Mouse (Mus musculus) C2C12 (cell line): ENCODE measurements at regions not wholly inside any gene's neighbourhood (a gene's known extent, or its start where the extent isn't known, plus 50 kb on each side); places are given as distances from the start of the nearest gene placed in this dataset.
"Not testable (repeated sequence)": the region's sequence is repeated elsewhere in the genome, so short reads cannot be mapped to it uniquely, and the experiment has no call there.

ENCODE experiments used
- CTCF ChIP-seq: IDR thresholded peaks from one replicate; pipeline ENCODE4 v1.5.1; 2011; ENCODE audit not compliant: control insufficient read depth, insufficient read depth, insufficient read length
- MAX ChIP-seq: IDR thresholded peaks from one replicate; pipeline ENCODE4 v1.6.1; 2011; ENCODE audit warnings: mild to moderate bottlenecking, control low read depth
- USF1 ChIP-seq: IDR thresholded peaks from one replicate; pipeline ENCODE4 v1.6.1; 2011; ENCODE audit warnings: low read depth, mild to moderate bottlenecking, control low read depth, moderate library complexity

GRCm38 (mm10) chr19:27128501-27128900, 87.8 kb upstream of the Vldlr start:
- TF ChIP-seq CTCF, MAX, USF1: not testable (repeated sequence)
